Mouse (Mus musculus): ENCODE measurements around the gene Tnfrsf21.

DNA sequence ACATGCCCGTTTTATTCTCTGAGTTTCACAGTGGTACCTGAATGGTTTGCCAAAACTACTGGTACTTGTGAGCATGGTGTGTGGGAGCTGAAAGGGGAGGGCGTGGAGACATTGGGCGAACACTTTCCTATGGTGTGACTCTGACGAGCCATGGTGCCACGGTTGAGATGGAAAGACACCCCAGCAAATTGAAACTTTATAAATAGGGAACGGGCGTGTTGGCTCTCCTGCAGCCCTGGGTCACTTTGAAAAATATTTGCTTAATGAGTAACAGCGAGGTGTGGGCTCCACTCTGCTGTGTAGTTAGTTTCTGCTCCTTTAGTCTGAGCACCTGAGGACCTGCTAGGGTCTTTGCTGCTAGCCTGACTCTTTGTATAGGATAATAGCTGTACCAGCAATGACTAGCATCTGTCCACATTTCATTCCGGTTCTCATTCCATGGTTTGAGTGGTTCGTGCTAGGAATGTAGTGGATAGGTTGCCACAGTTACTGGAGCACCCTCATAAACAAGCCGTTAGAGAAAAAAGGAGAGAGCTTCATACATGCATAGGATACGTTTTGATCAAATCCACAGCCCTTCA, 7.4 kb downstream of the Tnfrsf21 start:
- TF ChIP-seq CTCF (IDR thresholded peaks at IDR 0.05; ENCODE audit: low read depth, low read length) (no peak), POLR2A (IDR thresholded peaks at IDR 0.05; ENCODE audit: borderline replicate concordance, low read depth, low read length) (no peak)

All from bone marrow macrophage, adult 2 months (primary cell).